Mouse (Mus musculus): ENCODE data around the gene 4933430I17Rik. TPM values are rescaled to one million over a fixed set of nuclear protein-coding genes. Genes with fewer than 3 reads are reported as not detected.

4933430I17Rik gene
- total and polyA plus RNA-seq, 3 experiments: 0.30 to 1.8 (median 0.52) TPM

DNA sequence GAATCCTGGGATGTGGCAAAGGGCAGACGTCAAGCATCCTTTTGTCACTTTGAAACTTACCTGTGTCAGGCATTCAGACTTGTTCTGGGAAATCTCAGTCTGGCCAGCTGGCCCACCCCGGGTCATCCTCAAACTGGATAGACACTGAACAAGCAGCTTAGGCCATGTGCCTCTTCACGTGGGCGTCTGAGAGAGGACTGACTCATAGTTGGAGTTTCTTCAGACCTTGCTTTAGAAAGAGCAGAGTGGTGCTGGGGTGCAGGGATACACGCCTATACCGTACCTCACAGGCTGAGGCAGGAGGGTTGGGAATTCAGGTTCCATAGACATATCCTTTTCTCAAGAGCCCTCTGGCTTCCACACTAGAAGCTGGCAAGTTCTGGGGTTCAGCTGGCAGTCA, 18.6 kb downstream of the 4933430I17Rik start:
- peaks cover 0 to 13% of the 10 kb centered on the region in 2 experiments; a peak in 3 of 4 replicates for H3K4me1 ChIP-seq (ENCODE audit: control insufficient read depth in 1 of 2, insufficient read depth in 2 of 2)
- H3K4me3 ChIP-seq (replicated peaks in 1 of 3; ENCODE audit: low read depth in 2 of 3, low read length in 2 of 3, poor library complexity in 1 of 3): no peak overlapping the region
- no peak overlapping the region for H3K4me2 ChIP-seq (ENCODE audit: insufficient read depth, low read depth, poor library complexity, severe bottlenecking)
- H3K9ac ChIP-seq (ENCODE audit: insufficient read depth, low read depth): no peak overlapping the region
- DNase-seq (ENCODE audit: extremely low read depth): no peak
- in situ Hi-C loops (cut with MboI; ENCODE audit: low pct_ligation_motif_present, low pct_unique_long_range_greater_than_20kb, low sequenced_read_pairs): no loop called here
- no peaks in the 10 kb centered on the region for H3K9me3 ChIP-seq (replicated peaks; ENCODE audit: low read length)
- H3K27me3 ChIP-seq (replicated peaks): no peaks in the 10 kb centered on the region
- dilution Hi-C loops (cut with MboI; ENCODE audit: extremely low pct_ligation_motif_present, extremely low pct_unique_long_range_greater_than_20kb, low sequenced_read_pairs): no loop called here
- H3K36me3 ChIP-seq (replicated peaks in 1 of 2; ENCODE audit: control insufficient read depth in 1 of 2, insufficient read depth in 1 of 2, low read length in 1 of 2): no peaks in the 10 kb centered on the region
- H3K27ac ChIP-seq (ENCODE audit: insufficient read depth, low read depth): no peak overlapping the region
- no peaks in the 10 kb centered on the region for H3K79me2 ChIP-seq (replicated peaks; ENCODE audit: control insufficient read depth, extremely low read depth, insufficient read depth, poor library complexity, severe bottlenecking)
- TF ChIP-seq MXI1 (IDR thresholded peaks at IDR 0.05; ENCODE audit: low read depth, low read length) (0 out of 2 replicates have a peak, but pooled peaks have one; percentile 36), MAX (IDR thresholded peaks at IDR 0.05; ENCODE audit: low read length) (peak; percentile 80), BHLHE40 (IDR thresholded peaks at IDR 0.05; ENCODE audit: low read depth, low read length) (peak; percentile 42), CTCF (conservative IDR thresholded peaks at IDR 0.05 in 1 of 2, IDR thresholded peaks at IDR 0.05 in 1 of 2; ENCODE audit: low read depth in 2 of 2, low read length in 2 of 2) (no peak), MYC (IDR thresholded peaks at IDR 0.05; ENCODE audit: low read depth, low read length) (0 out of 2 replicates have a peak, but pooled peaks have one; percentile 36), NRF1 (IDR thresholded peaks at IDR 0.05; ENCODE audit: low read depth, low read length) (no peak), ZNF384 (IDR thresholded peaks at IDR 0.05; ENCODE audit: low read depth, low read length) (no peak)

DNA sequence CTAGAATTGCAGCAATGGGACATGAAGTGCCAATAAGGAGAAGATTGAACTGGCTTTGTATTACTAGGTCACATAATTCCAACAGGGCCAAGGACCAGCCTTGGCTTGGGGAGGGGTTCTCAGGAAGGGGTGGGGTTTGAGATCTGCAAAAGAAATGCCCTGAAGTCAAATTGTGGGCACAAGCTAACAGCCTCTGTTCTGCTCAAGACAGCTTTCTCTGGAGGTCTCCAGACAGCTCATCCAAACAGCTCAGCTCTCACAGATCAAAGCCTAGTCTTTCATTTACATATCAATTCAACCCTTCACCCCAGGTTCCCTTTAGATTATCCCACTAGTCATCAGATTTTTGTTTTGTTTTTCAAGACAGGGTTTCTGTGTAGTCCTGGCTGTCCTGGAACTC, 19.6 kb downstream of the 4933430I17Rik start:
- H3K79me2 ChIP-seq (replicated peaks; ENCODE audit: control insufficient read depth, extremely low read depth, insufficient read depth, poor library complexity, severe bottlenecking): no peaks in the 10 kb centered on the region
- H3K4me1 ChIP-seq (ENCODE audit: control insufficient read depth in 1 of 2, insufficient read depth in 2 of 2): peaks cover 0 to 13% of the 10 kb centered on the region in 2 experiments; a peak in 3 of 4 replicates
- in situ Hi-C loops (cut with MboI; ENCODE audit: low pct_ligation_motif_present, low pct_unique_long_range_greater_than_20kb, low sequenced_read_pairs) (no loop called here), dilution Hi-C loops (cut with MboI; ENCODE audit: extremely low pct_ligation_motif_present, extremely low pct_unique_long_range_greater_than_20kb, low sequenced_read_pairs) (no loop called here)
- TF ChIP-seq ZC3H11A (IDR thresholded peaks at IDR 0.05; ENCODE audit: low read depth, low read length): no peak
- no peak for TF ChIP-seq POLR2AphosphoS2 (IDR thresholded peaks at IDR 0.05; ENCODE audit: low read depth, low read length)
- no peak for TF ChIP-seq ZNF384 (IDR thresholded peaks at IDR 0.05; ENCODE audit: low read depth, low read length)
- TF ChIP-seq SIN3A (IDR thresholded peaks at IDR 0.05; ENCODE audit: low read length): no peak
- TF ChIP-seq TCF12 (IDR thresholded peaks at IDR 0.05; ENCODE audit: low read depth, low read length): no peak
- no peak for TF ChIP-seq MXI1 (IDR thresholded peaks at IDR 0.05; ENCODE audit: low read depth, low read length)
- no peak for TF ChIP-seq ETS1 (conservative IDR thresholded peaks at IDR 0.05; ENCODE audit: low read depth, low read length)
- TF ChIP-seq ELF1 (IDR thresholded peaks at IDR 0.05; ENCODE audit: low read depth, low read length): no peak
- TF ChIP-seq CHD1 (IDR thresholded peaks at IDR 0.05; ENCODE audit: low read depth, low read length): no peak
- TF ChIP-seq POLR2A (IDR thresholded peaks at IDR 0.05; ENCODE audit: low read depth, low read length): no peak
- TF ChIP-seq SMC3 (IDR thresholded peaks at IDR 0.05; ENCODE audit: low read depth, low read length): no peak
- TF ChIP-seq JUND (conservative IDR thresholded peaks at IDR 0.05; ENCODE audit: low read depth, low read length): no peak
- H3K27ac ChIP-seq (ENCODE audit: insufficient read depth, low read depth): no peak overlapping the region
- no peak overlapping the region for H3K9ac ChIP-seq (ENCODE audit: insufficient read depth, low read depth)
- no peaks in the 10 kb centered on the region for H3K27me3 ChIP-seq (replicated peaks)
- no peak overlapping the region for H3K4me3 ChIP-seq (replicated peaks in 1 of 3; ENCODE audit: low read depth in 2 of 3, low read length in 2 of 3, poor library complexity in 1 of 3)
- H3K36me3 ChIP-seq (replicated peaks in 1 of 2; ENCODE audit: control insufficient read depth in 1 of 2, insufficient read depth in 1 of 2, low read length in 1 of 2): no peaks in the 10 kb centered on the region
- no peak overlapping the region for H3K4me2 ChIP-seq (ENCODE audit: insufficient read depth, low read depth, poor library complexity, severe bottlenecking)
- peaks cover 5% of the 10 kb centered on the region for H3K9me3 ChIP-seq (replicated peaks; ENCODE audit: low read length)
- no peak for DNase-seq (ENCODE audit: extremely low read depth)
